Mouse (Mus musculus) heart, adult 2 months (tissue): ENCODE data around the gene Serpinb6b.

ENCODE experiments used
- CTCF ChIP-seq: fragments of 200-600 bp; IDR thresholded peaks from 2 replicates; pipeline ENCODE4 v1.8.1; 2022; ENCODE audit warnings: antibody characterized with exemption, mild to moderate bottlenecking, moderate library complexity
- EP300 ChIP-seq: fragments of 200-500 bp; IDR thresholded peaks from 2 replicates; pipeline ENCODE4 v1.6.1; 2011; ENCODE audit warnings: low read depth, low read length, control low read depth; ENCODE audit not compliant: insufficient read depth
- POLR2A ChIP-seq: fragments of 200-500 bp; IDR thresholded peaks from 2 replicates; pipeline ENCODE4 v1.6.1; 2011; ENCODE audit warnings: mild to moderate bottlenecking, low read depth, low read length, control low read depth; ENCODE audit not compliant: insufficient read depth

DNA sequence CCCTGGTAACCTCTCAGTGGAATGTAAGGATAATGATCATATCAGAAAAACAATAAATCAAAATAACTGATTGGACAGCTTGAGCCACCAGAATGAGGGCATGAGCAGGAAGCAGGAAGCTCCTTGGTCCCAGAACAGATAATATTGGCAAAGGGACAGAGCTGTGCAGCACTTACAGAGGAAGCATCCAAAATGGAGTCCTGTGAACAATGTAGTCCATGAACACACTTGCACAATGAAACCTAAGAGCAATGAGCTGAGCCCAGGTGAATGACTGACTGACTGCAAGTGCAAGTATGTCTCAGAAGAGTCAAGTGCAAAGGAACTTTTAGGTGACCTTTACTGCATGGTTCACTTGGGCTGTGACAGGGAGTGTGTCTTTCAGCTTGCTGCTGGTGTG, 2.2 kb downstream of the Serpinb6b start:
- TF ChIP-seq POLR2A (no peak), EP300 (no peak), CTCF (no peak)
